Mouse (Mus musculus): ENCODE results near the gene Fhl5. TPM values are rescaled to one million over a fixed set of nuclear protein-coding genes. Genes with fewer than 3 reads are reported as not detected.
"Not testable (repeated sequence)": the region's sequence is repeated elsewhere in the genome, so short reads cannot be mapped to it uniquely, and the experiment has no call there.

Gene Fhl5
- not detected in 2 replicates for polyA plus RNA-seq (2016; fragmentation: Nextera tagmentation; extraction: Ambion mirVana)

- H3K4me1 ChIP-seq: no peaks in the 10 kb centered on the region
- no peak within 1 kb of the TSS for H3K4me3 ChIP-seq
- H3K9me3 ChIP-seq: no peaks in the 10 kb centered on the region
- H3K4me2 ChIP-seq (replicated peaks): no peak within 1 kb of the TSS
- H3K9ac ChIP-seq: no peak within 1 kb of the TSS
- no peak for ATAC-seq (ENCODE audit: insufficient number of reproducible peaks, insufficient read depth, low FRiP score, low TSS enrichment)
- no peak within 1 kb of the TSS for H3K27ac ChIP-seq
- no peaks in the 10 kb centered on the region for H3K27me3 ChIP-seq
- WGBS: 84% methylated on average over 3 of the region's 3 CpGs
- no peaks in the 10 kb centered on the region for H3K36me3 ChIP-seq
These were observed at the start of gene Fhl5 for GRCm38 (mm10) chr4:25242776-25243175. Gene Fhl5 (minus strand): TSS chr4:25242876.

- not testable (repeated sequence) for H3K9me3 ChIP-seq; H3K27ac ChIP-seq; H3K4me3 ChIP-seq; H3K9ac ChIP-seq; H3K4me1 ChIP-seq; H3K4me2 ChIP-seq (replicated peaks); H3K36me3 ChIP-seq; H3K27me3 ChIP-seq; ATAC-seq (ENCODE audit: insufficient number of reproducible peaks, insufficient read depth, low FRiP score, low TSS enrichment)
- WGBS: 76% methylated on average over 1 of the region's 1 CpGs
These were observed 42.3 kb upstream of the Fhl5 start for GRCm38 (mm10) chr4:25285002-25285401.

GRCm38 (mm10) chr4:25281671-25282038 is 39.0 kb upstream of the Fhl5 start, which contains the start of gene Ufl1:
Gene Ufl1 (minus strand): TSS chr4:25281821.
- Histone ChIP-seq H3K4me2 (replicated peaks) (peak within 1 kb of the TSS; percentile 56), H3K36me3 (peaks cover 18% of the 10 kb centered on the region), H3K9me3 (no peaks in the 10 kb centered on the region), H3K4me3 (peak within 1 kb of the TSS; percentile 76), H3K27me3 (no peaks in the 10 kb centered on the region), H3K27ac (peak within 1 kb of the TSS; percentile 97), H3K4me1 (peaks cover 4% of the 10 kb centered on the region; the same call in 1 of the 2 replicates), H3K9ac (peak within 1 kb of the TSS; percentile 80)
- 0% methylated on average over 30 of the region's 30 CpGs for WGBS
- ATAC-seq (ENCODE audit: insufficient number of reproducible peaks, insufficient read depth, low FRiP score, low TSS enrichment): peak; percentile 98

- no peaks in the 10 kb centered on the region for H3K9me3 ChIP-seq
- H3K9ac ChIP-seq: peak overlapping the region; percentile 80
- peak overlapping the region; percentile 56 for H3K4me2 ChIP-seq (replicated peaks)
- H3K4me3 ChIP-seq: peak overlapping the region; percentile 76
- peak overlapping the region; percentile 97 for H3K27ac ChIP-seq
- WGBS: under 1% methylated on average over 32 of the region's 32 CpGs
- H3K36me3 ChIP-seq: peaks cover 19% of the 10 kb centered on the region
- peaks cover 4% of the 10 kb centered on the region; the same call in 1 of the 2 replicates for H3K4me1 ChIP-seq
- ATAC-seq (ENCODE audit: insufficient number of reproducible peaks, insufficient read depth, low FRiP score, low TSS enrichment): peak; percentile 87
- no peaks in the 10 kb centered on the region for H3K27me3 ChIP-seq
These were observed 38.4 kb upstream of the Fhl5 start for GRCm38 (mm10) chr4:25280938-25281670.

GRCm38 (mm10) chr4:25272861-25273627 is 30.4 kb upstream of the Fhl5 start:
- Histone ChIP-seq H3K9ac (no peak overlapping the region), H3K27me3 (no peaks in the 10 kb centered on the region), H3K4me1 (no peaks in the 10 kb centered on the region), H3K9me3 (no peaks in the 10 kb centered on the region), H3K36me3 (peaks cover 63% of the 10 kb centered on the region), H3K4me2 (replicated peaks) (no peak overlapping the region), H3K27ac (no peak overlapping the region), H3K4me3 (no peak overlapping the region)
- no peak for ATAC-seq (ENCODE audit: insufficient number of reproducible peaks, insufficient read depth, low FRiP score, low TSS enrichment)
- WGBS: 91% methylated on average over 7 of the region's 7 CpGs

- Histone ChIP-seq H3K4me1 (no peaks in the 10 kb centered on the region), H3K36me3 (peaks cover 63% of the 10 kb centered on the region), H3K27me3 (no peaks in the 10 kb centered on the region), H3K27ac (no peak overlapping the region), H3K4me3 (no peak overlapping the region), H3K4me2 (replicated peaks) (no peak overlapping the region), H3K9me3 (no peaks in the 10 kb centered on the region), H3K9ac (no peak overlapping the region)
- WGBS: 89% methylated on average over 1 of the region's 1 CpGs
- ATAC-seq (ENCODE audit: insufficient number of reproducible peaks, insufficient read depth, low FRiP score, low TSS enrichment): no peak
These were observed 29.2 kb upstream of the Fhl5 start for GRCm38 (mm10) chr4:25271926-25272325.

GRCm38 (mm10) chr4:25267144-25267543 is 24.5 kb upstream of the Fhl5 start:
- Histone ChIP-seq H3K4me3 (no peak overlapping the region), H3K4me2 (replicated peaks) (no peak overlapping the region), H3K4me1 (no peaks in the 10 kb centered on the region), H3K9me3 (no peaks in the 10 kb centered on the region), H3K27ac (no peak overlapping the region), H3K27me3 (no peaks in the 10 kb centered on the region), H3K9ac (no peak overlapping the region), H3K36me3 (peaks cover 67% of the 10 kb centered on the region)
- no peak for ATAC-seq (ENCODE audit: insufficient number of reproducible peaks, insufficient read depth, low FRiP score, low TSS enrichment)
- 90% methylated on average over 3 of the region's 3 CpGs for WGBS

GRCm38 (mm10) chr4:25257822-25258398 is 15.2 kb upstream of the Fhl5 start:
- no peaks in the 10 kb centered on the region for H3K4me1 ChIP-seq
- no peaks in the 10 kb centered on the region for H3K9me3 ChIP-seq
- ATAC-seq (ENCODE audit: insufficient number of reproducible peaks, insufficient read depth, low FRiP score, low TSS enrichment): no peak
- H3K36me3 ChIP-seq: peaks cover 21% of the 10 kb centered on the region
- H3K4me3 ChIP-seq: no peak overlapping the region
- H3K9ac ChIP-seq: no peak overlapping the region
- no peaks in the 10 kb centered on the region for H3K27me3 ChIP-seq
- H3K4me2 ChIP-seq (replicated peaks): no peak overlapping the region
- H3K27ac ChIP-seq: no peak overlapping the region
- WGBS: 91% methylated on average over 7 of the region's 7 CpGs

GRCm38 (mm10) chr4:25235663-25236062 is 7.0 kb downstream of the Fhl5 start:
- not testable (repeated sequence) for H3K9me3 ChIP-seq; ATAC-seq (ENCODE audit: insufficient number of reproducible peaks, insufficient read depth, low FRiP score, low TSS enrichment); H3K4me2 ChIP-seq (replicated peaks); H3K27ac ChIP-seq; H3K4me1 ChIP-seq; H3K36me3 ChIP-seq; H3K4me3 ChIP-seq; H3K27me3 ChIP-seq; H3K9ac ChIP-seq
- WGBS: 78% methylated on average over 1 of the region's 1 CpGs

GRCm38 (mm10) chr4:25233767-25234166 is 8.9 kb downstream of the Fhl5 start:
- H3K27me3 ChIP-seq; H3K36me3 ChIP-seq; H3K4me2 ChIP-seq (replicated peaks); H3K4me3 ChIP-seq; H3K9me3 ChIP-seq; H3K4me1 ChIP-seq; H3K27ac ChIP-seq; H3K9ac ChIP-seq; ATAC-seq (ENCODE audit: insufficient number of reproducible peaks, insufficient read depth, low FRiP score, low TSS enrichment): not testable (repeated sequence)
- WGBS: 74% methylated on average over 1 of the region's 1 CpGs

GRCm38 (mm10) chr4:25232546-25232945 is 10.1 kb downstream of the Fhl5 start:
- Histone ChIP-seq H3K9me3 (no peaks in the 10 kb centered on the region), H3K27me3 (no peaks in the 10 kb centered on the region), H3K4me2 (replicated peaks) (no peak overlapping the region), H3K36me3 (no peaks in the 10 kb centered on the region), H3K27ac (no peak overlapping the region), H3K4me1 (no peaks in the 10 kb centered on the region), H3K9ac (no peak overlapping the region), H3K4me3 (no peak overlapping the region)
- 87% methylated on average over 3 of the region's 3 CpGs for WGBS
- ATAC-seq (ENCODE audit: insufficient number of reproducible peaks, insufficient read depth, low FRiP score, low TSS enrichment): no peak

- ATAC-seq (ENCODE audit: insufficient number of reproducible peaks, insufficient read depth, low FRiP score, low TSS enrichment): no peak
- no peak overlapping the region for H3K27ac ChIP-seq
- no peak overlapping the region for H3K4me3 ChIP-seq
- no peaks in the 10 kb centered on the region for H3K27me3 ChIP-seq
- H3K4me1 ChIP-seq: no peaks in the 10 kb centered on the region
- no peak overlapping the region for H3K9ac ChIP-seq
- 36% methylated on average over 1 of the region's 1 CpGs for WGBS
- H3K9me3 ChIP-seq: no peaks in the 10 kb centered on the region
- no peaks in the 10 kb centered on the region for H3K36me3 ChIP-seq
- no peak overlapping the region for H3K4me2 ChIP-seq (replicated peaks)
These were observed 15.1 kb downstream of the Fhl5 start for GRCm38 (mm10) chr4:25227527-25227926.

Measured in embryonic facial prominence, embryonic 12.5 days (tissue).